In genomic region chr5:36667165-36667564, GRCm38 (mm10) we compare ENCODE assay signal across 26 mouse cellular contexts.
"Had no signal": no experiment of that assay in that cellular context is flagged by ENCODE, and none has a peak within 500 bp of the region (broad histone marks: within the 10 kb centered on the region; RNA-seq: fewer than 3 reads in every experiment).

No protein-coding gene starts in this region.

- H3K9ac ChIP-seq: heart, embryonic 13.5 days; heart, embryonic 15.5 days; hindbrain, embryonic 13.5 days; hindbrain, embryonic 15.5 days; kidney, embryonic 15.5 days; limb, embryonic 12.5 days; liver, embryonic 13.5 days; liver, embryonic 15.5 days had no signal

- H3K4me1 ChIP-seq: hindbrain, embryonic 13.5 days; hindbrain, embryonic 15.5 days; limb, embryonic 10.5 days; limb, embryonic 12.5 days had no signal

- H3K4me3 ChIP-seq: heart, adult 2 months; heart, embryonic 13.5 days; heart, embryonic 15.5 days; hindbrain, embryonic 13.5 days; hindbrain, embryonic 15.5 days; kidney, embryonic 15.5 days; limb, embryonic 10.5 days; limb, embryonic 12.5 days; liver, embryonic 13.5 days; liver, embryonic 15.5 days had no signal

- H3K9me3 ChIP-seq: heart, embryonic 13.5 days; heart, embryonic 15.5 days; hindbrain, embryonic 13.5 days; hindbrain, embryonic 15.5 days; kidney, embryonic 15.5 days; limb, embryonic 10.5 days; limb, embryonic 12.5 days; liver, embryonic 13.5 days; liver, embryonic 15.5 days had no signal

- H3K27ac ChIP-seq: heart, adult 2 months; heart, embryonic 13.5 days; heart, embryonic 15.5 days; hindbrain, embryonic 13.5 days; hindbrain, embryonic 15.5 days; hindbrain, postnatal 0 days; kidney, embryonic 15.5 days; kidney, postnatal 0 days; limb, embryonic 10.5 days; limb, embryonic 12.5 days; liver, embryonic 13.5 days; liver, embryonic 15.5 days had no signal

- DNase-seq: gastrocnemius, postnatal 14 days; gastrocnemius, postnatal 36 days; heart, adult 2 months; heart, postnatal 14 days; heart, postnatal 36 days; kidney, adult 11 months; kidney, adult 2 months; kidney, adult 9 months; kidney, postnatal 14 days; kidney, postnatal 36 days; layer of hippocampus, adult 9-11 months; layer of hippocampus, postnatal 36 days; liver; liver, embryonic 13.5 days had no signal

- H3K4me2 ChIP-seq: heart, embryonic 11.5 days; heart, embryonic 13.5 days; heart, embryonic 15.5 days; hindbrain, embryonic 13.5 days; hindbrain, embryonic 15.5 days; kidney, embryonic 15.5 days; limb, embryonic 12.5 days; liver, embryonic 11.5 days; liver, embryonic 13.5 days; liver, embryonic 15.5 days had no signal

- H3K27me3 ChIP-seq: heart, embryonic 13.5 days; heart, embryonic 15.5 days; hindbrain, embryonic 13.5 days; hindbrain, embryonic 15.5 days; kidney, embryonic 15.5 days; limb, embryonic 12.5 days; liver, embryonic 13.5 days; liver, embryonic 15.5 days had no signal

- ATAC-seq: hindbrain, postnatal 0 days had no signal
